Mouse (Mus musculus): Measurements from ENCODE around the gene Auts2. TPM values are rescaled to one million over a fixed set of nuclear protein-coding genes. Genes with fewer than 3 reads are reported as not detected.

Auts2 gene
- total RNA-seq, 4 experiments from 2014 or later, result 23.5 to 31.8 (median 27.0) TPM

GRCm38 (mm10) chr5:132013296-132013695 is 529.8 kb downstream of the Auts2 start:
- DNase-seq (ENCODE audit: low spot score), result no peak

- DNase-seq (ENCODE audit: low spot score), result no peak
These were observed 531.3 kb downstream of the Auts2 start for GRCm38 (mm10) chr5:132011795-132012194.

- no peak for DNase-seq (ENCODE audit: low spot score)
These were observed 534.4 kb downstream of the Auts2 start for GRCm38 (mm10) chr5:132008703-132009222.

- DNase-seq (ENCODE audit: low spot score), result no peak
These were observed 535.2 kb downstream of the Auts2 start for GRCm38 (mm10) chr5:132007907-132008306.

- no peak for DNase-seq (ENCODE audit: low spot score)
These were observed 550.4 kb downstream of the Auts2 start for GRCm38 (mm10) chr5:131992681-131993211.

- no peak for DNase-seq (ENCODE audit: low spot score)
These were observed 550.9 kb downstream of the Auts2 start for GRCm38 (mm10) chr5:131992268-131992667.

- DNase-seq (ENCODE audit: low spot score), result no peak
These were observed 552.6 kb downstream of the Auts2 start for GRCm38 (mm10) chr5:131990532-131990931.

GRCm38 (mm10) chr5:131981451-131981850 is 561.7 kb downstream of the Auts2 start:
- DNase-seq (ENCODE audit: low spot score), result no peak

- DNase-seq (ENCODE audit: low spot score), result no peak
These were observed 564.2 kb downstream of the Auts2 start for GRCm38 (mm10) chr5:131978939-131979338.

GRCm38 (mm10) chr5:131977497-131977896 is 565.6 kb downstream of the Auts2 start:
- DNase-seq (ENCODE audit: low spot score), result no peak

- no peak for DNase-seq (ENCODE audit: low spot score)
These were observed 571.2 kb downstream of the Auts2 start for GRCm38 (mm10) chr5:131971901-131972300.

- DNase-seq (ENCODE audit: low spot score), result no peak
These were observed 577.6 kb downstream of the Auts2 start for GRCm38 (mm10) chr5:131965499-131965898.

GRCm38 (mm10) chr5:131963565-131963964 is 579.6 kb downstream of the Auts2 start:
- no peak for DNase-seq (ENCODE audit: low spot score)

GRCm38 (mm10) chr5:131961859-131962258 is 581.3 kb downstream of the Auts2 start:
- no peak for DNase-seq (ENCODE audit: low spot score)

GRCm38 (mm10) chr5:131960432-131960831 is 582.7 kb downstream of the Auts2 start:
- no peak for DNase-seq (ENCODE audit: low spot score)

GRCm38 (mm10) chr5:131956998-131957397 is 586.1 kb downstream of the Auts2 start:
- DNase-seq (ENCODE audit: low spot score), result no peak

- no peak for DNase-seq (ENCODE audit: low spot score)
These were observed 587.1 kb downstream of the Auts2 start for GRCm38 (mm10) chr5:131956090-131956489.

- DNase-seq (ENCODE audit: low spot score), result no peak
These were observed 587.7 kb downstream of the Auts2 start for GRCm38 (mm10) chr5:131955227-131956016.

- DNase-seq (ENCODE audit: low spot score), result no peak
These were observed 594.5 kb downstream of the Auts2 start for GRCm38 (mm10) chr5:131948571-131949151.

- DNase-seq (ENCODE audit: low spot score), result no peak
These were observed 596.3 kb downstream of the Auts2 start for GRCm38 (mm10) chr5:131946801-131947200.

GRCm38 (mm10) chr5:131944761-131945160 is 598.4 kb downstream of the Auts2 start:
- no peak for DNase-seq (ENCODE audit: low spot score)

GRCm38 (mm10) chr5:131928696-131929095 is 614.4 kb downstream of the Auts2 start:
- no peak for DNase-seq (ENCODE audit: low spot score)

- no peak for DNase-seq (ENCODE audit: low spot score)
These were observed 620.4 kb downstream of the Auts2 start for GRCm38 (mm10) chr5:131922759-131923158.
